Mouse (Mus musculus) megakaryocyte, adult 5-6 weeks (primary cell): ENCODE measurements at regions not wholly inside any gene's neighbourhood (a gene's known extent, or its start where the extent isn't known, plus 50 kb on each side); places are given as distances from the start of the nearest gene placed in this dataset.
A peak's percentile ranks its signal among the peaks of the same experiment; 100 is the strongest.

Experiments
- ATAC-seq: 2 replicates; pipeline ENCODE4 v1.8.0; 2016; ENCODE audit warnings: mild to moderate bottlenecking, inconsistent platforms; ENCODE audit not compliant: poor library complexity, severe bottlenecking

- ATAC-seq: peak; percentile 81
Measured at GRCm38 (mm10) chrX:163302697-163303096, 246.8 kb downstream of the Grpr start.

GRCm38 (mm10) chrX:163301045-163301444, 248.4 kb downstream of the Grpr start:
- ATAC-seq: peak; percentile 78

- peak; percentile 74 for ATAC-seq
Measured at GRCm38 (mm10) chrX:163296956-163297628, 252.4 kb downstream of the Grpr start.

GRCm38 (mm10) chrX:163261248-163261647, 288.2 kb downstream of the Grpr start:
- peak; percentile 95 for ATAC-seq

GRCm38 (mm10) chrX:163253048-163253447, 288.6 kb upstream of the S100g start:
- ATAC-seq: no peak

- ATAC-seq: no peak
Measured at GRCm38 (mm10) chrX:163205260-163205659, 240.9 kb upstream of the S100g start.

GRCm38 (mm10) chrX:163203446-163203845, 239.0 kb upstream of the S100g start:
- ATAC-seq: no peak

GRCm38 (mm10) chrX:163181588-163181987, 217.2 kb upstream of the S100g start:
- ATAC-seq: no peak

- peak; percentile 43; the same call in 1 of the 2 replicates for ATAC-seq
Measured at GRCm38 (mm10) chrX:163164810-163165209, 200.4 kb upstream of the S100g start.

GRCm38 (mm10) chrX:163155251-163155650, 190.9 kb upstream of the S100g start:
- ATAC-seq: no peak

- peak; percentile 69 for ATAC-seq
Measured at GRCm38 (mm10) chrX:163151970-163152369, 187.6 kb upstream of the S100g start.

- ATAC-seq: no peak
Measured at GRCm38 (mm10) chrX:163144475-163144874, 180.1 kb upstream of the S100g start.

GRCm38 (mm10) chrX:163139475-163139874, 175.1 kb upstream of the S100g start:
- ATAC-seq: no peak

GRCm38 (mm10) chrX:163128626-163129025, 164.2 kb upstream of the S100g start:
- no peak for ATAC-seq

- no peak for ATAC-seq
Measured at GRCm38 (mm10) chrX:163117681-163118393, 153.4 kb upstream of the S100g start.

- no peak for ATAC-seq
Measured at GRCm38 (mm10) chrX:163117237-163117636, 152.8 kb upstream of the S100g start.

- no peak for ATAC-seq
Measured at GRCm38 (mm10) chrX:163095026-163095765, 130.8 kb upstream of the S100g start.
